Mouse (Mus musculus) ovary, postnatal 36 days (tissue): ENCODE data around the gene Sar1a.
A peak's percentile ranks its signal among the peaks of the same experiment; 100 is the strongest.

Experiments
- DNase-seq: peaks from one replicate; pipeline ENCODE4 v3.0.0; 2022; ENCODE audit warnings: low spot score, mixed read lengths

The Sar1a gene

DNA sequence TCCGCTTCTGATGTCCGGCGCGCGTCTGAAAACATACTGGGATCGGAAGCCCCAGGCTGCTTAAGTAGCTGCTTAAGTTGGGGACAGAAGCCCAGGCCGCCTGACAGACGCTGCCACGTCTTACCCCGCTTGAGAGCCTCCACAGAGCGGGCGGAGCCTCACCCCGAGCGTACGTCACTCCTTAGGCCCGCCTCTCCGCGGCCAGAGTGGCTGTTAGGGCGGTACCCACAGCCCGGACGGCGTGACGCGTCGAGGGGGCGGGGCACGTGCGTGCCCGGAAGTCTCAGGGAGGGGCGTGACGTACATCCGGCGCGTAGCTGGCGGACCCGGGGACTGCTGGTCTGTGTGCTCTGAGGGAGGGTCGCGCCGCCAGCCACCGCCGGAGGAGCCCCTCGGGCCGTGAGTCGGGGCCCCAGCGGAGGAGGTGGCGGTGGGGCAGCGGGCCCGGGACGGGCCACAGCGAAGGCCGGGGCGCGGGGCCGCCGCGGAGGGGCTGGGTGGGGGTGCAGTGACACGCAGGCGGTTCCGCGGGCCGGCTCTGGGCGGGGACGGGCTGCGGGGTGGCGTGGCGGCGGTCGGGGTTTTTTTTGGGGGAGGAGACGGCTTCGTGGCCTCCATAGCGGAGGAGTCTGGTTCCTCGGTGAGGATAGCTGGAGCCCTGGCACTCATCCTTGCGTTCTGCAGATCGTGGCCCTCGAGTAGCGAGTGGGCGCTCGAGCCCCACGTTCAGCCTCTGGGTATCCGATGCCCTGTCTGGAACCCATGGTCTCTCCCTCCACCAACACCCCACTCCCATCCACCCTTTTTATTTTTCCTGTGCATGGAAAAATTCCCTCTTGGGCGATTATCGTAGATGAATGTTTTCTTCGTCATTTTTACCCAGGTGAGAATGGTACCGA is at the start of gene Sar1a:
TSS of gene Sar1a (plus strand) at position 285 of the 899 bp plus-strand sequence.
- peak; percentile 98 for DNase-seq

- DNase-seq: no peak
These were observed 47.7 kb upstream of the Sar1a start for GRCm38 (mm10) chr10:61632445-61632844.

- DNase-seq: no peak
These were observed 43.0 kb upstream of the Sar1a start for GRCm38 (mm10) chr10:61637055-61637454.

DNA sequence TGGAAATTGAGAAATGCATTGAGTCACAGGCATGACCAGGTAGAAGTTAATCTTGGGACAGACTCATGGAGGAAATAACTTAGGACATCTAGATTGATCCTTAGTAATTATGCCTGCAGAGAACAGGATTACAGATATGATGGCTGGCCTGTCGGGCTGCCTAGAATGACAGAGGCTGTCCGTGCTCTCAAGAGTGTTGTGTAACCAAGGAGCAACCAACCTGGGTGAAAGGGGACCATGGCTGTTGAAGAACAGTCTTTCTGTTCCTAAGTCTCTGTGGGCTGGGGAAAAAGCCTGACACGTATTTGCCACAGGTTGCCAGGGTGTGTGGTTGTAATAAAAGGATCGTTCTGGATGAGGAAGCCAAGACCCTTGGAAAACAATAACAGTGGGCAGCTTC is 39.7 kb upstream of the Sar1a start:
- no peak for DNase-seq

- DNase-seq: no peak
These were observed 33.5 kb upstream of the Sar1a start for GRCm38 (mm10) chr10:61646557-61646956.

DNA sequence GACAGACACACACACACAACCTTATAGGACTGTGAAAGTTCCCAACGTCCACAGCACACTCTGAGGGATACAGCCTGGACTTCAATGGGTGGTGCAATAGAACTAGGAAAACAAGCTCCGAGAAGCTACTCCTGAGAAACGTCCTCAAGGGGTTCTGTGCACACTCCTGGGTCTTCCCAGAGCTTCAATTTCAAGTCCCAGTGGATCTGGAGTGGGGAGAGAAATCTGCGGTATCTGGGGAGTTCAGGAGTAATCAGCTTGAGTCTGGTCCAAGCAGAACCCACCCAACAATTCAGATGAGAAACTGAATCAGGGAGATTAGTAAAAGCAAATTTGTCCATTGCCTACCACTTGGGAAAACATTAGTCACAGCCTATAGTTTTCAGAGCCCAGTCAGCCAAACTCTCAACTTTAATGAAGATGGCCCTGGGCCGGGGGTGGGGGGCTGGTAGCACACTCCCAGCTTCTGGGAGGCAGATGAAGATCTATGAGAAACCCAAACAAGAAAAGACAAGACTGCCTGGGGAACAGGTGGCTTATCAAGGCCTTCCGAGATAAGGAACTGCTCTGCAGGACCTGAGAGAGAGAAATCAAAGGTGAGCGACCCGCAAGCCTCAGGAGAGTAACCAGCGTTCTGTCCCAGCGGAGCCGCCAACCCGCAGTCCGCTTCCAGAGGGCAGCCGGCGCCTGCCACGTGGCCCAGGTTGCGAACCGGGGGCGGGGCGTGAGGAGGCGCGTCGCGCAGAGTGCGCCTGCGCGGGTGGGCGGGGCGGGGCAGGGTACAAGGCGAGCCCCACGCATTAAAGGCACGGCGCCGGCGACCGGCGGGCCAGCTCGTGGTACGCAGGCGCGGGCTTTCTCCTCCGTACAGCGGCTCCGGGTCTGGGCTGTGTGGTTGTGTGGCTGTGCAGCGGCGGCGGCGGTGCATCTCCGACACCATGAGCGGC is 32.0 kb upstream of the Sar1a start, which contains the start of gene Ppa1:
TSS of gene Ppa1 (plus strand) at position 763 of the 947 bp plus-strand sequence.
- DNase-seq: peak; percentile 87

GRCm38 (mm10) chr10:61648737-61649645 is 31.1 kb upstream of the Sar1a start:
- no peak for DNase-seq

- DNase-seq: no peak
These were observed 26.0 kb upstream of the Sar1a start for GRCm38 (mm10) chr10:61654105-61654504.

GRCm38 (mm10) chr10:61654691-61655090 is 25.4 kb upstream of the Sar1a start:
- DNase-seq: no peak

DNA sequence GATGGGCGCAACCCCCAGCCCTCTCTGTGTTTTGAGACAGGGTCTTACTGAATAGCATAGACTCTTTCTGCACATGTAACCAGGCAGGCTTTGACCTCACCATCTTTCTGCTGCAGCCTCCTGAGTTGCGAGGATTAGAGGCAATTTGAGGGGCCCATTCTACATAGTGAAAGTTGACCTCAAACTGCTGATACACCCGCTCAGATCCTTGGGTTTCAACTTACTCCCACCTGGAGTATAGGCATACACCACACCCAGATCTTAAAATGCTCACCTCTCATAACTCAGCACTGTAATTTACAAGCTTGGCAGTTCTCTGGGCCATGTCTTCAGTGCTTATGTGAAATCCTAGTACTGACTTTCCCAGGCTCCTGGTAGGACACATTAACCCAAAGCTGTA is 24.9 kb upstream of the Sar1a start:
- DNase-seq: no peak

DNA sequence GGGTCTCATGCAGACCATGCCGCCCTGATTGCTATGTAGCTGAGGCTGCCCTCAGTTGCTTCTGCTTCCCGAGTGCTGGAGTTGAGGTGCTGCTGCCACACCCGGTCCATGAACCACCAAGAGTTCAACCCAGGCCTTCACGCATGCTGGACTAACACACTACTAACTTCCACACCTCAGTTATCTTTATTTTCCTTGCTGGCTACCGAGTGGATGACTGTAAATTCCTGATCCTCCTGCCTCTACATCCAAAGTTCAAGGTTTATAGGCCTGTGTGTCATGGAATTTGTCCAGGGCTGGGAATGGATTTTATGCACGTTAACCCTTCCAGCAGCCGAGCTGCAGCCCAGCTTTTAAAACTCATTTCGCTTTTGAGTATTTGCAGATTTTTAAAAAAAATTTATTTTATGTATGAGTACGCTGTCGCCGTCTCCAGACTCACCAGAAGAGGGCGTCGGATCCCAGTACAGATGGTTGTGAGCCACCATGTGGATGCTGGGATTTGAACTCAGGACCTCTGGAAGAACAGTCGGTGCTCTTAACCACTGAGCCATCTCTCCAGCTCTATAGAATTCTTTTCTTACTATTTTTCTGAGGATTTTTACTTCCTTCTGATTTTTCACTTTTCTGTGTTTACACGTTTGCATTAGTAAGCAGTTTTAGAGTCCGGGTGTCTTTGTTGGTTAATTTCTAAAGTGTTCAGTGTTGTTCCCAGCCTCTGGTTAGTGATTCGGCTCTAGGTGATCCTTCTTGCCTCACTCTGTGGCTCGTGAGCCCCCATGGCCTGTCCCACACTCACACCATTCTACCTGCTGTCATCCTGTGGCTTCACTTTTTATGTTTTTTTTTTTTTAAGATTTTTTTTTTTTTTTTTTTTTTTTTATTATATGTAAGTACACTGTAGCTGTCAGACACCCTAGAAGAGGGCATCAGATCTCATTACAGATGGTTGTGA is 22.9 kb upstream of the Sar1a start:
- DNase-seq: no peak

GRCm38 (mm10) chr10:61657985-61658384 is 22.1 kb upstream of the Sar1a start:
- no peak for DNase-seq

GRCm38 (mm10) chr10:61661887-61662286 is 18.2 kb upstream of the Sar1a start:
- DNase-seq: no peak

- DNase-seq: no peak
These were observed 17.6 kb upstream of the Sar1a start for GRCm38 (mm10) chr10:61662391-61662988.

DNA sequence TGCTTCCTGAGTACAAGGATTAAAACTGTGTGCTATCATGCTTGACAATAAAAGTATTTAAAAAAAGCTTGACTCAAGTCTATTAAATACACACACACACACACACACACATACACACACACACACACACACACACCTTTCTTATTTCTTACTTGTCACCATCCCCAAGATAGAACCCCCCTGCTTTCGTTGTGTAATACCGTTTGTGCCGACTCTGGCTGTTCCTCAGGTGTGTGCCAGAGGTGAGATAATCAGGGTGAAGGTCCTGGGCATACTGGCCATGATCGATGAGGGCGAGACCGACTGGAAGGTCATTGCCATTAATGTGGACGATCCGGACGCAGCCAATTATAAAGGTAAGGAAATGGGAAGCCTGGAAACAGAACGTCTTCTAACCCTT is 15.0 kb upstream of the Sar1a start:
- no peak for DNase-seq

- DNase-seq: no peak
These were observed 14.4 kb upstream of the Sar1a start for GRCm38 (mm10) chr10:61665651-61666050.

DNA sequence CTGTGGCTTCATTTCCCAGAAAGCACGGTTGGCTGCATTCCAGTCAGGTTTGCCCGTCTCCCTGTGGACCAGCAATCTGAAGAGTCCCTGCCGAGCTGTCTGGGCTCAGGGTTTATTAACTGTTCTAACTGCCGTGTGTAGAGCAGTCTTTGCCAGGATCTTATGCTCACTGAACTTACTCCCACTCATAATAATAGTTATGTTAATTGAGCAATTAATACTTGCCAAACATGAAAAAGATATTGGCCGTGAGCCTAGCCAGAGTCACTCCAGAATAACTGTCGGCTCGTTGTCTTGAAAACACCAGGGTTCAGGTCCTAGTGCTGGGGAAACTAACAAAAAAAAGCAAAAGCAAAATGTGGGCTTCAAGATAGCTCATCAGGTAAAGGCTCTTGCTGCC is 10.8 kb upstream of the Sar1a start:
- DNase-seq: no peak

- DNase-seq: no peak
These were observed 10.2 kb upstream of the Sar1a start for GRCm38 (mm10) chr10:61669896-61670295.

GRCm38 (mm10) chr10:61670758-61671157 is 9.3 kb upstream of the Sar1a start:
- DNase-seq: no peak

DNA sequence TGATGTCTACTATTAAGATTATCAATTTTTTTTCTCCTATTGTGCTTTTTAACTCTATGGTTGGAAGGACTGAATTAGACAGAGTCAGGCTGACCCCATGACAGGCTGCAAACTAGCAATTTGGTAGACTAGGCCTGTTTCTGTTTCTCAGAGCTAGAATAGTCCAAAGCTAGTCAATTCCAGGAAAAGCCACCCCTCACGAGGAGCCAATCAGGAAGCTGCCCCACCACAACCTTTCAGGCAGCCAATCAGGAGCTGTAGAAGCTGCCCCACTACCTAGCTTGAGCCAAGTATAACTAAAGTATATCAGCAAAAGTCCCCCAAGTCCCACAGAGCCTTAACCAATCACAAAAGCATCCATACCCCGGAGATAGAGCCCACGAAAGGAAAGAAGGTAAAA is 4.2 kb upstream of the Sar1a start:
- no peak for DNase-seq
